Mouse (Mus musculus): ENCODE measurements at regions not wholly inside any gene's neighbourhood (a gene's known extent, or its start where the extent isn't known, plus 50 kb on each side); places are given as distances from the start of the nearest gene placed in this dataset.

DNA sequence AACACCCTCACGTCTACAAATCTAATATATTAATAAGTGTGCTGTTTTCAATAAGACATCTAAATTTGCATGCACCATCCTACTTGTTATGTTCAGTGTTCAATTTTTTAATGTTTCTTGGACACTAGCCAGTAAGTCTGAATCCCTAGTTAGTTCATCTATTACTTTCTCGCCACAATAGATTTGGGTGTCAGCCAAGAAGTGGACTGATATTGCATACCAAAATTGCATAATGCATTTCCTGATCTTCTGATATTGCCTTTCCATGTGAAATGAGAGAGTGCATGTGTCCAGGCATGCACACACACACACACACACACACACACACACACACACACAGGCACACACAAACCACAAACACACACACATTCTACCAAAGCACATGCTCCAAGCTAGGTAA lies 874.9 kb downstream of the 5730522E02Rik start:
- no peak for DNase-seq (ENCODE audit: low spot score)

DNA sequence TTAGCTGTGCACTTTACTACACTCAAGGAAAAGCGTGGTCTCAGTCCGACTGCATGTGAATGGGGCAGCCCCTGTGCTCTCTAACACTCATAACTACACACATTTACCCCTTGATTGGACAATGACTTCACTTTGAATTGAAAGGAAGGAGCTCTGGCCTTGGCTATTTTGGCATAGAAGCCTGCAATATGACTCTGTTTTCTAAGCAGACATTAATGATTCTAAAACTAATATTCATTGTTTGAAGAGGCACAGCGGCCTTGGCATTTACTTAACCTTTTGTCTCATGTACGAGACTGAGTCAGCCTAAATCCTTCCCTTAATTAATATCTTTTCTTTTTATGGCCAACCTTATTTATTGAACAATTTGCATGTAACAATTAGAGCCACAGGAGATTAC lies 879.9 kb downstream of the 5730522E02Rik start:
- no peak for DNase-seq (ENCODE audit: low spot score)

GRCm38 (mm10) chr11:25322426-25322825 lies 888.1 kb downstream of the 5730522E02Rik start:
- DNase-seq (ENCODE audit: low spot score): no peak

DNA sequence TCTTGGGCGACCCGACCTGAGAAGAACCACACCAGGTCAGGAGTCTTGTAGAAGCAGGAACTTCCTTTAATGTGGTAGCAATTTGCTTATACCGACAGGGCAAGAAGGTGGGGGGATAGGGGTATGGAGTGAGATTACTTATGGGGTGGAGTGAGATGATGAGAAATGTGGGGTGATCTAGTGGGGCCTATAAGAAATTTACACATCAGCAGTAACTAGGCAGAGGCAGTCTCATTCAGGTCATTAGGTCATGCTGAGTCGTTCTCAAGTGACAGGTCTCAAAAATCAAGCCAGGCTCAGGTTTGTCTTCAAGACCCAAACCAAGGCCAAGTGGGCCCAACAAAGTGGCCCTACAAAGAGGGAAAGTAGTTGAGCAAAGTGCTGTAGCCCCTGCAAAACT lies 889.1 kb downstream of the 5730522E02Rik start:
- no peak for DNase-seq (ENCODE audit: low spot score)

GRCm38 (mm10) chr11:25314645-25315044 lies 895.9 kb downstream of the 5730522E02Rik start:
- DNase-seq (ENCODE audit: low spot score): no peak

DNA sequence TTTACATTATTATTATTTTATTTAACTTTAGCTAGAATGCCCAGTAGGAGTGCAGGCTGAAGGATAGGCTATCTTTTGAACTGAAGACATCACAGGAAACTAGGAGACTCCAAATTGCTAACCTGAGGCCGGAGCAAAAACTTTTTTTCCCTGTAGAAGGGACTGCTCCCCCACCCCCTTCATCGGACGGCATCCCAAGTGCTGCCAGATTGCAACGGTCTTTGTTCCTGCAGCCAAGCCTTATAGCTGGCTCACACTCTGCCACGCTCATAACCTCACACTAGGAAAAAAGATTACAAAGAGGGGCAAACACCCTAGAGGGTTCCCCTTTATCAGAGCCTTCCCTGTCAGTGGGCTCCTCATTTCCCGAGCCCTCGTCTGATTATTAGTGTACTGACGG lies 896.7 kb downstream of the 5730522E02Rik start:
- DNase-seq (ENCODE audit: low spot score): no peak

GRCm38 (mm10) chr11:25313308-25313707 lies 897.3 kb downstream of the 5730522E02Rik start:
- DNase-seq (ENCODE audit: low spot score): no peak

DNA sequence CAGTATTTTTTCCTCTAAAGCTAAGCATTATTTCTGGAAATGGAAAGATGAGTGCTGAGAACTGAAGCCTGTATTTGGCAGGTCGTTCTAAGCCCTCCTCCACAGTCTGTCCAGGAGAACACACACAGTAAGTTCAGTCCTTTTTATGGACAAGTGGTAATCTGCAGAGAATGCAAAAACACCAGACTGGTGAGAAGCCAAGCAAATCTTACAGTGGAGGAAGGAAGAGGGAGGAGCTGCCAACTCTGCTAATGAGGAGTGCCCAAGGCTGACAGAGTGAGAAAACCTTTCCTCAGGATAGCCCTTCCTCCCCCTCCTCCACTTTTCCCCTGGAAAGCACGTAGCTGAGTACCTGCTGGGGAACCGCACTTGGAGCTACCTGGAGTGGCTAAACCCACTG lies 899.8 kb downstream of the 5730522E02Rik start:
- no peak for DNase-seq (ENCODE audit: low spot score)

DNA sequence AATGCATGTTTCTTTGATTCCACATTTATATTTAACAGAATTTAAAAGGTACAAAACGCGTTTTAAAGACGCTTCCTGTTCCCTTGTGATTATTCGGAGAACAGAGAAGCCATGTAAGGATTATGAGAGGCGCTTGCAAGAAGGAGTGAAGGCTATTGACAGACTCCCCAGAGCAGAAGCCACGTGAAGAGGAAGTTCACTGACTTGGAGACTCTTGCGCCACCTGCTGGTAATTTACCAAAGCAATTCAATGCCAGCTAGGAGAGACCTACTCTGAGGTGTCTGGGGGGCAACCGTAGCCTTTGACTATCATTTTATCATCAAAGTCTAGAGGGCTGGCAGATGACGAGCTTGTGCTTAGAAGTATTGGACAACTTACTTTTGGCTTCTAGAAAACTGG lies 909.4 kb downstream of the 5730522E02Rik start:
- DNase-seq (ENCODE audit: low spot score): peak; percentile 75

- no peak for DNase-seq (ENCODE audit: low spot score)
Observed at GRCm38 (mm10) chr11:25288346-25288745, 922.2 kb downstream of the 5730522E02Rik start.

DNA sequence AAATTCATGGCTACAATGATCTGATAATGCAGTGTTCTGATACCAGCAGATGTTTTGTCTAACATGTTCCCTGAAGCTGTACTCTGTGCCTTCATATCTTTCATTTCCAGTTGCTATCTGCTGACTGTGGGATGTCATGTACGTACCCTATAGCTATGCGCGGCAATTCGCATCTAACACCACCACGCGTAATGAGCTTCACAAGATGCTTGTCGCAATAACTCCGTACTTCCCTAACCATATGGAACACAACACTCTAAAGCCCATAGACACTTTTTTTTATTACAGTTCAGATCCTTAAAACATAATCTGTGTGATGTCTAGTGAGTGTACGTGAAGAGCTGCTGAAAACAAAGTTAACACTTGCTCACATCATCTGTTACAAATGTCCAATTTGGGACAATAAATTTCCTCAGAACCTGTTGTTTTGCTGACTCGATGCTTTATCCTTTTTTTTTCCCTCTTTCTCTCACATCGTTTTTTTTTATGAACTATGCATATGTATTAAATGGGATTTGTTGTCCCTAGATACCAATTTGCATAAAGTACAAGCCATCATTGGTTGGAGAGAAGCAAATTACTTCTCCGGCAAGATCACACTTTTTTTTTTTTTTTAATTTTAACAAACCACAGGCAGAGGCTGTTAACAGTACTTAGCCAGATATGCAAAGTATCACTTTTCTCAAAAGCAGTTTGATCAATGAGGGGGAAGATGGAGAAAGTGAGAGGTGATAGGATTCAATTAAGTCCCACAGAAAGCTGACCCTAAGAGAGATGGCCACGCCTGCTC lies 922.9 kb downstream of the 5730522E02Rik start:
- no peak for DNase-seq (ENCODE audit: low spot score)

- no peak for DNase-seq (ENCODE audit: low spot score)
Observed at GRCm38 (mm10) chr11:25269936-25270540, 940.5 kb downstream of the 5730522E02Rik start.

DNA sequence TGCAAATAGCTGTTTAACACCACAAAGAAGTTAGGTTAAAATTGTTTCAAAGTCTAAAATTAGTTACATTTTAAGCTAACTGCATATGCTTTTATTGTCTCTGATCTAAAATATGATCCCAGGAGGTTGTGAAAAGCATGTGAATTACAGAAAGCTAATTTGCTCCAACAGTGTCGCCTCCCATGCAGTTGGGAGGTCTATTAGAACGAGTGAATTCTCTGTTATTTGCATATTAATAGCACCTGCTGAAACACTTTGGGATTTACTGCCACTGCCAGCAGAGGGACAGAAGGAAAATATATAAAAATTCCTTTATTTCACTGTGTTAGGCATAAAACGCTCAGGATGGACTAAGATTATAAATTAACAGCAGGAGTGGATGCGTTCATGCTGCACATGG lies 947.7 kb downstream of the 5730522E02Rik start:
- DNase-seq (ENCODE audit: low spot score): no peak

- DNase-seq (ENCODE audit: low spot score): no peak
Observed at GRCm38 (mm10) chr11:25259691-25260090, 950.9 kb downstream of the 5730522E02Rik start.

GRCm38 (mm10) chr11:25233360-25233890 lies 977.1 kb downstream of the 5730522E02Rik start:
- DNase-seq (ENCODE audit: low spot score): no peak
